Mouse (Mus musculus) testis, adult 2 months (tissue): Measurements from ENCODE around the gene Cplx3. TPM values are rescaled to one million over a fixed set of nuclear protein-coding genes. Genes with fewer than 3 reads are reported as not detected.
A peak's percentile ranks its signal among the peaks of the same experiment; 100 is the strongest.

Source experiments
- H3K27ac ChIP-seq: fragments of 200-500 bp; 2 replicates; pipeline ENCODE4 v1.5.1; 2012; ENCODE audit warnings: low read depth, low read length; ENCODE audit not compliant: control insufficient read depth, insufficient read depth
- H3K27me3 ChIP-seq: fragments of 200-500 bp; 2 replicates; pipeline ENCODE4 v1.6.1; 2012; ENCODE audit warnings: mild to moderate bottlenecking, low read length, moderate library complexity; ENCODE audit not compliant: control insufficient read depth, insufficient read depth
- H3K36me3 ChIP-seq: fragments of 200-500 bp; 2 replicates; pipeline ENCODE4 v1.6.1; 2012; ENCODE audit warnings: mild to moderate bottlenecking, low read length; ENCODE audit not compliant: control insufficient read depth, insufficient read depth
- H3K4me1 ChIP-seq: fragments of 200-500 bp; 2 replicates; pipeline ENCODE4 v1.6.1; 2012; ENCODE audit warnings: low read length; ENCODE audit not compliant: control insufficient read depth, insufficient read depth
- H3K4me3 ChIP-seq: fragments of 200-500 bp; 2 replicates; pipeline ENCODE4 v1.5.1; 2012; ENCODE audit warnings: low read depth, mild to moderate bottlenecking, low read length, moderate library complexity, mixed read lengths; ENCODE audit not compliant: control insufficient read depth
- CTCF ChIP-seq: fragments of 200-500 bp; IDR thresholded peaks from 2 replicates; pipeline ENCODE4 v1.5.1; 2012; ENCODE audit warnings: low read depth, mild to moderate bottlenecking, inconsistent platforms, low read length, moderate library complexity; ENCODE audit not compliant: control insufficient read depth, insufficient read depth, insufficient replicate concordance
- POLR2A ChIP-seq: fragments of 200-500 bp; IDR thresholded peaks from 2 replicates; pipeline ENCODE4 v1.6.1; 2012; ENCODE audit warnings: low read depth, mild to moderate bottlenecking, inconsistent platforms, low read length, moderate library complexity; ENCODE audit not compliant: control insufficient read depth
- polyA plus RNA-seq: library from polyadenylated mRNA; depleted of rRNA; stranded (reverse); fragments of >200 nt; gene quantifications from 2 replicates; pipeline ENCODE4 v1.2.3, GENCODE M21; 2012

Cplx3 gene
- polyA plus RNA-seq, 1 experiment, result 0.16 TPM

DNA sequence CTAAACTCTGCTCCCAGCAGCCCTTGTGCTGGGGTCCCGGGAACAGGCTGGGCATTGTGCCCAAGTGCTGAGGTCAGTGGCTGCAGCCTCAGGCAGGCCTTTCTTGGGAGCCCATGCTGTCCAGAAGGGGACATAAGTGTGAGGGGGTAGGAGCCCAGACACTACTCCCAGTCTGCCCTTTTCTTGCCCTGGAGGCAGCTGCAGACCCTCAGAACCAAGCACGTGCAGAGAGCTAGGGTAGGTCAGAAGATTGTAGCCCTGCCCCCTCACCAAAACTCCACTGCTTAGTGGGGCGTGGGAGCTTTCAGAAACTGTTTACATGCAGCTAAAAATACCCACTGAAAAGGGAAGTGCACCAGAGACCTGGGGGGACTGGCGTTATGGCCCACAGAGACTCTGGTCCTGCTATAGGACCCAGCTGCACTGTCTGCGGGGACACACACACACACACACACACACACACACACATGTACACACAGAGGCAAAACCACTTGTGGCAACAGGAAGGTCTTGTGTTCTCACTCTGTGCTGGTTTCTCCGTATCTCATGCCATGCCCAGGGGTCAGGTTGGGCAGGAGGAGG, 31.8 kb upstream of the Cplx3 start:
- no peaks in the 10 kb centered on the region for H3K27me3 ChIP-seq
- H3K36me3 ChIP-seq, result no peaks in the 10 kb centered on the region
- TF ChIP-seq POLR2A (no peak), CTCF (no peak)
- no peak overlapping the region for H3K4me3 ChIP-seq
- H3K27ac ChIP-seq, result 0 out of 2 replicates have a peak overlapping the region, but pooled peaks have one; percentile 30
- H3K4me1 ChIP-seq, result peaks cover 4% of the 10 kb centered on the region

DNA sequence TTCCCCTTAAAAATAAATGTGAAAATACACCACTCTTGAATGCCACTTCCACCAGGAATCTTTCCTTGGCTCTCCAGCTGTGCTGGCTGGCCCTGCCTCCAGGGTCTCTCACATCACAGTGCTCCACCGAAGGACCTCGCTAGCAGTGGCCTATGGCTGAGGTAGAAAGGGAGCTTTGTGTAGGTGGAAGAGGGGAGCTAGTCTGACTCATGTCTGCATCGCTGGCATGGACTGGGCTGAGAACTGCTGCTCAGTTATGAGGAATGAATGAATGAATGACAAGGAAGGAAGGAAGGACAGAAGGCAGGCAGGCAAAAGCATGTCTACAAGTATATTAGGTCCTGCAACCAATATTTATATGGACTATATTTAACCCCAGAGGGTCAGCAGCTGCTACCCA, 31.2 kb upstream of the Cplx3 start:
- H3K4me1 ChIP-seq, result peaks cover 4% of the 10 kb centered on the region
- H3K27ac ChIP-seq, result no peak overlapping the region
- H3K36me3 ChIP-seq, result no peaks in the 10 kb centered on the region
- no peaks in the 10 kb centered on the region for H3K27me3 ChIP-seq
- no peak overlapping the region for H3K4me3 ChIP-seq
- TF ChIP-seq CTCF (no peak), POLR2A (no peak)

- H3K36me3 ChIP-seq, result no peaks in the 10 kb centered on the region
- H3K4me1 ChIP-seq, result peaks cover under 1% of the 10 kb centered on the region
- H3K4me3 ChIP-seq, result no peak overlapping the region
- H3K27me3 ChIP-seq, result no peaks in the 10 kb centered on the region
- no peak overlapping the region for H3K27ac ChIP-seq
- TF ChIP-seq POLR2A (no peak), CTCF (no peak)
Measured at GRCm38 (mm10) chr9:57633481-57634024, 27.5 kb upstream of the Cplx3 start.

DNA sequence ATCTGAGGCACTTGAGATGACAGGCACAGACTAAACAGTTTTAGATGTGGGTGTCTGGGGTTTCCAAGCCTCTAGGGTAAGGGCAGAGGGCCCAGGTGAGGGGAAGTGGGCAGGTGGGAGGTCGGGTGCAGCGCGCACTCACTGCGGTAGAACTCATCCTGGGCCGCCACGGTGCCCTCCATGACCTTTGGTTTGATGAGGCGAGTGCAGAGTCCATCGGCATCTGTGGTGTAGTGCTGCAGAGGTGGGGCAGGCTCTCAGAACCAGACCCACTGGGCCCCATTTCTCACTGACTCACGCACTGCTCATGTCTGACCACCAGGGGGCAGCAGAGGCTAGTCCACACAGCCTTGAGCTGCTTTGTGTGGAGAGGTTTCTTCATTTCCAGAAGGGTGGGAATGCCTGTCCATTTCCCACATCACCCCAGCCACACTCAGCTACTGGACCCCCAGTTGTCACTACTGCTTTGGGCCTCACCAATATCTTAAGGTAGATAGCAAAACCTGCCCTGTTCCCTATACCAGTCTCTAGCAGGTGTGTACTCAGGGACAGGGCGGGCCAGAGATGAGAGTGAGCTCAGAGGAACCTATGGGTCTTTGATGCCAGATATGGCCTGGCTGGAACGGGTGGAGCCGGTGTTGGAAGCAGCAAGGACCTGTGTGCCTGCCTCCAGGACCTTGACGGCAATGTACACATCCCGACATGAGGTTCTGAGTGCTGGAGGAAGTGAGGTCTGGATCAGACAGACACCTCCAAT, 23.2 kb upstream of the Cplx3 start:
- H3K27ac ChIP-seq, result no peak overlapping the region
- H3K36me3 ChIP-seq, result no peaks in the 10 kb centered on the region
- TF ChIP-seq CTCF, result peak; percentile 99
- no peak for TF ChIP-seq POLR2A
- no peaks in the 10 kb centered on the region; the same call in 1 of the 2 replicates for H3K4me1 ChIP-seq
- no peaks in the 10 kb centered on the region for H3K27me3 ChIP-seq
- no peak overlapping the region for H3K4me3 ChIP-seq

GRCm38 (mm10) chr9:57628717-57629116, 22.6 kb upstream of the Cplx3 start:
- Histone ChIP-seq H3K36me3 (no peaks in the 10 kb centered on the region), H3K27me3 (no peaks in the 10 kb centered on the region), H3K27ac (no peak overlapping the region), H3K4me1 (no peaks in the 10 kb centered on the region; the same call in 1 of the 2 replicates), H3K4me3 (no peak overlapping the region)
- no peak for TF ChIP-seq POLR2A
- no peak for TF ChIP-seq CTCF

DNA sequence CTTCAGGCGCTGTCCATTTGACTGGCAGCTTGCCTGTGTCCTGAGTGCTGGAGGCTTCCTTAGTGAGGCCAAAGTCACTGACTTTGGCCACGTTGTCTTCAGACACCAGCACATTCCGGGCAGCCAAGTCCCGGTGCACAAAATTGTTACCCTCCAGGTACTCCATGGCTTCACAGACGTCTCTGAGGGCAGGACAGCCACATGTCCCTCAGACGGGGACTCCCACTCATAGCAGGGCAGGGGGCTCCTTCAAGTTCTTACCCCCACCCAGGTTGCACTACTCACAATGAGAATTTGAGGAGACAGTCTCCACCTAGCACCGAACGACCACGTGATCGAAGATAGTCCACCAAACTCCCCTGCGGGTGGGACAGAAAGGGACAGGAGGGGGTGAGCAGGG, 21.8 kb upstream of the Cplx3 start:
- Histone ChIP-seq H3K4me3 (no peak overlapping the region), H3K36me3 (no peaks in the 10 kb centered on the region), H3K27ac (no peak overlapping the region), H3K4me1 (no peaks in the 10 kb centered on the region; the same call in 1 of the 2 replicates), H3K27me3 (no peaks in the 10 kb centered on the region)
- no peak for TF ChIP-seq CTCF
- TF ChIP-seq POLR2A, result no peak

- H3K36me3 ChIP-seq, result no peaks in the 10 kb centered on the region
- H3K27ac ChIP-seq, result no peak overlapping the region
- H3K4me3 ChIP-seq, result no peak overlapping the region
- H3K4me1 ChIP-seq, result no peaks in the 10 kb centered on the region; the same call in 1 of the 2 replicates
- TF ChIP-seq POLR2A (no peak), CTCF (no peak)
- no peaks in the 10 kb centered on the region for H3K27me3 ChIP-seq
Measured at GRCm38 (mm10) chr9:57627191-57627590, 21.1 kb upstream of the Cplx3 start.
